Mouse (Mus musculus): Measurements from ENCODE around the gene Prox2.

The Prox2 gene

DNA sequence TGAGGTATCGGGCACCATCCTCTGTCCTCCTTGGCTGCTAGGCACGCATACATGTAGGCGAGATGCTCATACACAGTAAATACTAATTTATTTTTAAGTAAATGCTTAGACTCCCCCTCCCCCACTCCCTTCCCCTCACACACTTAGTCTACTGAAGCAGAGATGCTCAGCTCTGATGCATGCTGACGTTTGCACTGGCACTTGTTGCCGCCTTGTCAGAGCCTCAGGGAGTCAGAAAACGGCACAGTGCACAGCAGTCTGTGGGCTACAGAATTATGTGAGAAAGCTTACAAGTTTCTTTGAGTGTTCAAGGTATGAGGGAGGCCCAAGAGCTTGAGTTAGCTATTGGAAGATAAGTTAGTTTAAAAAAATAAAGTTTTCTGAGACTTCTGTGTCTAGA lies 20.8 kb upstream of the Prox2 start:
- no peak for DNase-seq (ENCODE audit: low spot score in 2 of 2)

DNA sequence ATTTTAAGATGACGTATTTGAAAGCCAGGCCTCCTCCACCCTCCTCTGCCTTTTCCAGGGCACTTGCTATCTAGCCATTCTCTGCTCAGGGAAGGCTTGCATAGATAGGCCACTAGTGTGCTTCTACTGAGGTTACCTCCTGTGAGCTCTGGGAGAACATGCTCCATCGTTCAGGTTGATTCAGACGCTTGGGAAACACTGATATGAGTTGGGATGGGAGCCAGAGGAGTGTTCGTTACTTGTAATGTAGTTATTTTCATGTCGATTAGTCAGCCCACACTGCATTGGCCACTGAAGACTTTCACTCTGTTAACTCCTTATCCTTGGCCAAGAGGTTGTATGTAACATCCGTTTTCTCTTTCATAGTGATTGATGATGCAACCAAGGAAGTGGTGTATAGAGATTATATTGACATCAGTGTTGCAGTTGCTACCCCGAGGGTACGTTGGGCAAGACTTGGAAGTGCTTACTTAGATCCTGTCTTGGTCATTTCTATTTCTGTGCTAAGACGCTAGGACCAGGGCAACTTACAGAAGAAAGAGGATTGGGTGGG lies 18.9 kb upstream of the Prox2 start:
- DNase-seq (ENCODE audit: low spot score in 2 of 2) = no peak

DNA sequence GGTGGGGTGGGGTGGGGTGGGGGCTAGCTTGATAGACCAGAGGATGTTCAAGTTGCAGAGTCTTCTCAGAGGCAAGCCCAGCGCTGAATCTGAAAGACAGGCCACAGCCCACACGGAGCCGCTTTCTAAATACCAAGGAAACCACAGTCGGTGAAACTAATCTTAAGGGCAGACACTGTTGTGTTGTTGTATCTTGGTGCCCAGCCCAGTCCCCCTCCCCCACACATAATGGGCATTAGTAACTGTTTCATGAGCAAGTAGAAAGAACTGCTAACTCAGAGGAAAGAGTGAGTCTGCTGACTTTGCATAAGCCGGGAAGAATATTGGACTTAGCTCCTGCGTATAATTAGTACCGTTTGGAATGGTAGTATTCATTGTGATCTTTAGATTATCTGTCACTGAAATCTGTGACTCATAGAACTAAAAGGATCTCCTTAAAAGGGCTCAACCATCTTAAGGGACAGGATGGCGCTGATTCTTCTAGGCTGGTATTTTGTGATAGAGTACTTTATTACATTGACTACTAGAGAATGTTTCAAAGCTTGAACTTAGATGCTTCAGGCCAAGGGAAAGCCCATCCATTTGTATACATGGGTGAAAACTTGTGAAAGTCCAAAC lies 16.5 kb upstream of the Prox2 start:
- no peak for DNase-seq (ENCODE audit: low spot score in 2 of 2)

DNA sequence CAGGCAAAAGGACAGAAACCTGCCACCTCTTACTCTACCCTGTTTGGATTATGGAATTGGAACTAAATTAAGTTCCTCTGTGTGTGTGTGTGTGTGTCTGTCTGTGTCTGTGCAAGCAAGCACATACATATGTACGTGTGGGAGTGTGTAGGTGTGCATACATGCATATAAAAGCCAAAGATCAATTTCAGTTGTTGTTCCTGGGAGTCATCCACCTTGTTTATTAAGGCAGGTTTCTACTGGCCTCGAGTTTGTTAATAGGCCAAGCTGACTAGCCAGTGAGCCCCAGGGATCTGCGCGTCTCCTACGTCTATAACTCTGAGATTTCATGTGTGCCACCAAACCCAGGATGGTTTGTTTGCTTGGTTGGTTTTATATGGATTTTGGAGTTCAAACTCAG lies 14.2 kb upstream of the Prox2 start:
- no peak for DNase-seq (ENCODE audit: low spot score in 2 of 2)

DNA sequence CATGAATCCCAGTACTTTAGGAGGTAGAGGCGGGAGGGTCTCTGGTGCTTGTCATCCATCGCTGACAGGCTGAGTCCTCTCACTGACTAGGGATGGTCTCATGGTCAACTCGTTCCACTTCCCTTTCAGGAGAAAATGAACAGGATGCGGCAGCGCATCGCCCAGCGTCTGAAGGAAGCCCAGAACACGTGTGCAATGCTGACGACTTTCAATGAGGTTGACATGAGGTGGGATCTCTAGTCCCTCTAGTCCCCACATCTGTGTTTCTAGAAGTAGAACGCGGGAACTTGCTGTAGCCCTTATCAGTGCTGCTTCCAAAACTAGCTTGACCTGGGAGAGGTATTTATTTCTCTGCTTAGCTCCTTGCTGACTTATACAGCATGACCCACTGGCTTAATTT lies 13.1 kb upstream of the Prox2 start:
- DNase-seq (ENCODE audit: low spot score in 2 of 2) = no peak

DNA sequence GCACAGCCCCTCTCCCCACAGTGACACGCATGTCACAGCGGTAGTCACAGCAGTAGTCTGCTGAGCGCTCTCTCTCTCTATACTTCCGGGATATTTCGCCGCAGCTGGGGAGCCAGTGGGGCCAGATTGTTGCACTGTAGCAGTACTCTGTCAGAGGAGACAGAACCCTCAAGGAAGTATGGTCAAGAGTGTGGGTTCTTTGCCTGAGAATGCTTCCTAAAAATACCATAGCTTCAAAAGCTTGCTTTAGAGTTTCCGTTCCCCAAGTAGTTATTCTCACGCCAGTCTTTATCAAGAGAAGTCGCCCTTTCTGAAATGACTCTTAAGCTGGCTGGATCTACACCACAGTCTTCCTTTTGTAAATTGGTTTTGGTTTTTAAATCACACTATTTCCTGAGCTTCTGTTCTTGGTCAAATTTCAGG lies 12.6 kb upstream of the Prox2 start:
- DNase-seq (ENCODE audit: low spot score in 2 of 2) = no peak

DNA sequence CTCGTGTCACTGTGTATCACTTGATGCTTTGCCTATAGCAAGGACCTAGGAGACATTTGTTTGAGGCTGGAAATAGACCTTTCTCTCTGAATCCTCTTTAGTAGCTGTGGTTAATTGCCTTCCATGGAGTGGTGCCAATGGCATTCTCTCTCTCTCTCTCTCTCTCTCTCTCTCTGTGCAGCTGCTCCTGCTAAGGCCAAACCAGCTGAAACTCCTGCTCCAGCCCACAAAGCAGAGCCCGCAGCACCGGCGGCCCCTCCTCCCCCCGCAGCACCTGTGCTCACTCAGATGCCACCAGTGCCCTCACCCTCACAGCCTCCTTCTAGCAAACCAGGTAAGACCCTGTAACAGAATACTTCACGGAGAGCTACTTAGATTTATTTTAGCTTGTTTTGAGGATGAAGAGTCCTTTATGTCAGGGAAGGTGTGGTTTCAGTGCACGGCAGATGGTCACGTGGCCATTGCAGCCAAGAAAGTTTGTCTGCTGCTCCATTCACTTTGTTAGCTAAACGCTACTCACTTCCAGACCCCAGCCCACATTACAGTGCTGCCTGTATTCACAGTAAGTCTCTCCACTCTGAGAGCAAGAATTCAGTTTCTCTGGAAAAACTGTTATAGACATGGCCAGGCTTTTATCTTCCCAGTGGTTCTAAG lies 11.4 kb upstream of the Prox2 start:
- no peak for DNase-seq (ENCODE audit: low spot score in 2 of 2)

DNA sequence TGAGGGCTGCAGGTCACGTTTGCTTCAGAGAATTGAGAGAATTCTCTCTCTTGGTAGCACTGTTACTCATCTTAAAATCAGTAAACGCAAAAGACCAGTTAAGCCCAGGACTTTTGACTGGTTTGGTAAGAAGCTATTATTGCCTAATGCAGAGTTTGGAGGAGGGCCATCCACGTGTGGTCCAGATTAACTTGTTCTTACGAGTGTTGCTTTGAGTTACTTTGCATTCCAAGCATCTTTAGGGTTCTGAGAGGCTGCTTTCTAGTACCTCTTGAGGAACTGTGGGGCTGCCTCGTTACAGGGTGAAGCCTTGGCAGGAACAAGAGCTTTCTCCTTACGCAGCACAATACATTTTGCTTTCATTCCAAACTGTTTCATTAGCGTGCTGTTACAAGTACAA lies 5.1 kb upstream of the Prox2 start:
- no peak for DNase-seq (ENCODE audit: low spot score in 2 of 2)

DNA sequence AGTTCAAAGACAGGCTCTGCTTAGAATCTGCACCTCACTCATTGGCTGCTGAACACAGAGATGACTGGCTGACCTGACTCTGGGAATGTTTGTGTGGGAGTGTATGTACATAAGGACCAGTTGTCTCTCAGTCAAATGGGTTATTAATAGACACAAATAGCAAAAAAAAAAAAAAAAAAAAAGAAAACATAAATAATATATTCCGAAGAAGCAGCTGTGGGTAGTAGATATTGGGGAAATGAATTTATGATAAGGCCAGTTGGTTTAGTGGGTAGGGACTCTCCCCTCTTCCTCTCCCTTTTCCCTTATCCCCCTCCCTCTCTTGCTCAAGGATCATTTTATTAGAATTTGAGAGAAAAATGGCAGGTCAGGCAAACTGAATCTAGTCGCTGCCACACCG lies 3.4 kb upstream of the Prox2 start:
- DNase-seq (ENCODE audit: low spot score in 2 of 2) = no peak

DNA sequence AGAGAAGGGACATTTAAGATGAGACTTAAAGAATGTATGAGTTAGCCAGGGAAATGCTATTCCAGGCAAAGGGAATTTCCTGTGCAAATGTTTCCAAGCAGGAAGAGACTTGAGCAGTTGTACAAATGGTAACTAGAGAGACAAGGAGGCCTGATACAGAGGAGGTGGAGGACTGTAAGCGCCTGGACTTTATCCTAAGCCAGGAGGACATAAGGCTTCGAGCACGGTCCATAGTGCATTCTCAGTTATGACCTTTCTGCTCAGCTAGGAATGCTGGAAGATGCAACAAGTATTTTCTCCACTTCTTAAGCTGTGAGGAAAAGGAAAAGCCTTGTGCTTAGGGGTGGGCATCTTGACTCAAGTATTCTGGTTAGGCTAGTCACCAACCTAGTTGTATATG lies 2.8 kb upstream of the Prox2 start:
- no peak for DNase-seq (ENCODE audit: low spot score in 2 of 2)

DNA sequence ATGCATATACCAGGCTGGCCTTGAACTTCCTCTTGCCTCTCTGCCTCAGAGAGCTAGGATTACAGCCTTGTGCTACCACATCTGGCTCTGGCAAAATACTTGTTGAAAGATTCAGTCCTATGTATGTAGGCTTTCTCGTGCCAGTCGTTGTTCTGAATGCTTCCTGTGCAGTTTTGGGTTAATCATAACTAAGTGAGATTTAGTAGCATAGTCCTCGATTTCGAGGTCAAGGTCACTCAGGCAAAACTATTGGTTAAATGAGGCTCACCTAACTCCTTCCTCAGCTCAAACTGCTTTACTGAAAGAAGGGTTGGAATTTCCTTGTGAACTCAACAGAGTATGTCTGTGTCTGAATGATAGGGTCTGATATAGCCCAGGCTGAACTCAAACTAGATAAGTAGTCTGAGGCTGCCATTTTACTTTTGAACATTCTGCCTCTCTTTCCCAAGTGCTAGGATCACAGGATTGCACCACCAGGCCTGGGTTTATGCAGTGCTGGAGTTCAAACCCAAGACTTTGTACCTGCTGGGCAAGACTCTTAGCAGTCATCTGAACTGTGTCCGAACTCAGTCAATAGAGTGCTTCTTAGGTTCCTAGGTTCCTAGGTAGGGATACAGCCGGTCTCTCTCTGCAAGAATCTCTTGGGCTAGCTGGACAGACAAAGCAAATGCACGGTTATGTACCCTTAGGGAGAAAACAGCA lies 2.1 kb upstream of the Prox2 start:
- no peak for DNase-seq (ENCODE audit: low spot score in 2 of 2)

DNA sequence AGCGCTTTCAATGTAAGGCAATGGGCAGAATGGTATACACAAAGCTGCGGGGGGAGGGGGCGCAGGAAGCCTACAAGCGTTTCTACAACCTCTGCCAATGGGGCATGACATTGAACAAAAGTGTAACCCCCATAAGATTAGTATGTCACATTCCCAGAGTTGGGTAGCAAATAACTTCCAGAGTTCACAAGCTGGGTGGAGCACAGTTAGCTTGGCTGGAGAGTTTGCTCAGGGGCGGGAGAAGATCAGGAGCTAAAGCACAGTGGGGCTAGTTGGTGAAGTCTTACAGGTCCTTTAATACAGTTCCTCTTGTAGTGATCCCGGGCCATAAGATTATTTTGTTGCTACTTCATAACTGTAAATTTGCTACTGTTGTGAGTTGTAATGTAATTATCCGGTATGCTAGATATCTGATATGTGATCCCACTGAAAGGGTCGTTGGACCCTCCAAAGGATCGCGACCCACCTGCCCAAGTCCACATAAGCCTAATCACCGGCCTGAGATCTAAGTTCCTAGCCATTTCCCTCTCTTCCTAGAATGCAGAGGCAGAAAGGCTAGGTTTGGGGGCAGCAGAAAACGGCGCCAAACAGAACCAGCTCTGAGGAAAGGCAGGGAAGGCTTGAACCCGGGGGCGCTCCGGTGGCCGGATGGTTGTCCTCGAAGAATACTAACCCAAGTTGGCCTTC lies 405 bp downstream of the Prox2 start:
- no peak for DNase-seq (ENCODE audit: low spot score in 2 of 2)

DNA sequence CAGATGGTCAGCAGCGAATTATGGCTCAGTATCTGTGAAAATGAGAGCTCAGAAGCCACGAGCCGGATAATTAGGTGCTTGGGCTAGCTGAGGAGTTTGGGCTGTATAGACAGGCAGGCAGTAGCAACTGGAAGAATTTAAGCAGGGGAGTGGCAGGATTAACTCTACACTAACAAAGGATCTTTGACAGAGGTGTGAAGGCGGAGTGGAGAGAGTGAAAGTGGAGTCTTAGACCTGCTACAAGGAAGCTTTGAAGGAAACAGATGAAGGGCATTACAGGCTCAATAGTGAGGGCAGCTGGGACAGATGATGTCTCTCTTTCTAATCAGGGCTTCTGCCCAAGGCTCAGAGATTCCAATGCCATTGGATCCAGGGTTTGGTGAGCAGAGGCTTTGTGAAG lies 1.1 kb downstream of the Prox2 start:
- no peak for DNase-seq (ENCODE audit: low spot score in 2 of 2)

DNA sequence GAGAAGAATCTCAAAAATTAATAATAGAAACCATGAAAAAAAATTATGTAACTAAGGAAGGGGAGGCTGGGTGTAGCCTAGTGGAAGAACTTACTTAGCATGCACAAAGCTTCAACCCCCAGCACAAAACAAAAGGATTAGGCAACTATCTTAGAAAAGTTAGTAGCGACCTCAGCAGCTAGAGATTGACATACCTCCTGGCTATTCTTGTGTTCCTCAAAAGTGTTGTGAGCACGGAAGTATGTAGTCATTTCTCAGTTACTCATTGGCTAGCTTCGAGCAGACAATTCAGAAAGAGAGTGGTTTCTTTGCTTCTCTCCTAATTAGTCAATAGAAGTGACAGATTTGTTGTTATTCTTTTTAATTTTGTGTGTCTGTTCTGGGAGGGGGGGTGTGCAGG lies 1.9 kb downstream of the Prox2 start:
- DNase-seq (ENCODE audit: low spot score in 2 of 2) = no peak

DNA sequence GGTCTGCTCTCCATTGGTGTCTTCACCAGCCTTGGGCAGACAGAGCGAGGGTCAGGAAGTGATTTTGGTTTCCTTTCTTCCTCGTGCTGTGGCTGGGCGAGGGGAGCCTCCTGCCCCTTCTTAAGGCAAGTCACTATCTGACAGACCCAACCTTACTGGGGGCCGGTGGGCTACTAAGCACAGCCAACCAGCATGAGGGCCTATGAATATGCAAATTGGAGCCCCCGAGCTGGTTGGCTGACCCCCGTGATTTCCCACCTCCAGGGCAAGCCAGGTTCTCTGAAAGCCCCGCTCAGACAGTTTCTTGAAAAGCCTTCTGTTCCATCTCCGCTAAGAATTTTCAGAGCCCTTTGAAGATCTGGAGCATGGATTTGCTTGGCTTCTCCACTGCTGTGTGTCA lies 4.3 kb downstream of the Prox2 start:
- DNase-seq (ENCODE audit: low spot score in 2 of 2) = no peak

DNA sequence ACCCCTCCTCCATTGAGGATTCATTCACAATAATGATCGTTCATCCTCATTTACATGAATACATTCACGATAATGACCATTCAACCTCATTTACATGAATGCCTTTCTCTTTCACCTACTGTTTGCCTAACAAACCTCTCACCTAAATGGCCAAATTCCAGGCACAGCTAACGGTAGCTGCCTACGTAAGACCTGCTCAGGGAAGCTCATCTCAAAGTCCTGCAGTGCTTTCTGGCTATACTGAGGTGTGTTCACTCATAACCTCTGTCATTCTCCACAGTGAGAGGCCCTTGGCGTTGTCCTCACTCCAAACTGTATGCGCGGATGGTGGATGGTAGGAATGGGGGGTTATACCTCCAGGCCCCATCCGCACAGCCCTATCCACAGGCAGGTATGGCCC lies 5.8 kb downstream of the Prox2 start:
- no peak for DNase-seq (ENCODE audit: low spot score in 2 of 2)

DNA sequence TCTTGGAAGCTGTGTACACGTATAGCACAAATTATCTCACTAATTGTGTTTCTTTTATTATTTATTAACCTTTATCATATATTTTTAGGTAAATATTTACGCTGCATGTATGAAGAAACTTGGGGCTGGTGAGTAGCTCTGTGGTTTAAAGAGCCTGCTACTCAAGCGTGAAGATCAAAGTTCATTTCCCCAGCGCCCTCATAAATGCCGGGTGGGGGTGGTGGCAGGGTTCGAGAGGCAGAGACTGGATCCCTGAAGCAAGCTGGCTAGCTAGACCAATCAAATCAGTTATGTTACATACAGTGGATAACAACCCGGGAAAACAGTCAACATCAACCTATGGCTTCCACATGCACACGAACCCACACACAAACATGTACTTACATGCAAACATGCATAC lies 7.5 kb downstream of the Prox2 start:
- no peak for DNase-seq (ENCODE audit: low spot score in 2 of 2)

DNA sequence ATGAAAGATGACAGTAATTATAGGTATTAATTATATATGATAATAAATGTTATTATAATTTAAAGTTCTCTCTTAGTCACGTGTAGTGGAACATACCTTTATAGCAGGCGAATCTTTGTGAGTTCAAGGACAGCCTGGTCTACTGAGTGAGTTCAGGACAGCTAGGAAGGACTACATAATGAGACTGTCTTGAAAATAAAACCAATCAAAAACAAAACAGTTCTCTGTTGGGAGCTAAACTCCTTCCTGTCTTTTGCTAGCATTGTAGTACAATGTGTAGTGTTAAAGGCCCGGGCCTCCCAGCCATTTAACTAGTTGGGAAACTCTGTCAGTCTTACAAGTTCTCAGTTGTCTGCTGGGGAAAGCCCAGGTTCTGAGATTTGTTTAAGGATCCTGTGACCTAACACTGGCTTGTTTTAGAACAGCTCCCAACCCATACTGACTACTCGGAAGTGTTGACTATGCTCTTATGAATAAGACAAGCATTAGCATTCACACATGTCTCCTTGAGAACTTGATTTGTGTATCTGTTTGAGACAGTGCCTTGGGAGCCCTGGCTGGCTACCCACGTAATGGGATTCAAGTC lies 8.9 kb downstream of the Prox2 start:
- no peak for DNase-seq (ENCODE audit: low spot score in 2 of 2)

DNA sequence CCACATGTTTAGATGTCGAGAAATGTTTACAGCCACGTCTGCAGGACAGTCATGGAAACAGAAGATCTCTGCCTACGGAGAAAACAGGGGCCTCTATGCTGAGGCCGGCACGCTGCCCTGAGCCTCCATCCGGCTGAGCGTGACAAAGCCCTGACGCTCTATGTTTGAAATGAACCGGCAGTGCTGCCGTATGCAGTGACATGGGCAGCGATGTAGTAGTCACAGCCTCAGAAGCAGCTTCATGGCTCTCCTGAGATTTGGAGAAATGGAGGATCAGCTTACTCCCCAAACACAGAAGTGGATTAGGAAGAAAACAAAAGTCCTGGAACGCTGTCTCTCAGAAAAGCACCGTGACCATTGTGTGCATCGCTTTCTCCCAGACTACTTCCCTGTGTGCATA lies 9.6 kb downstream of the Prox2 start:
- no peak for DNase-seq (ENCODE audit: low spot score in 2 of 2)

DNA sequence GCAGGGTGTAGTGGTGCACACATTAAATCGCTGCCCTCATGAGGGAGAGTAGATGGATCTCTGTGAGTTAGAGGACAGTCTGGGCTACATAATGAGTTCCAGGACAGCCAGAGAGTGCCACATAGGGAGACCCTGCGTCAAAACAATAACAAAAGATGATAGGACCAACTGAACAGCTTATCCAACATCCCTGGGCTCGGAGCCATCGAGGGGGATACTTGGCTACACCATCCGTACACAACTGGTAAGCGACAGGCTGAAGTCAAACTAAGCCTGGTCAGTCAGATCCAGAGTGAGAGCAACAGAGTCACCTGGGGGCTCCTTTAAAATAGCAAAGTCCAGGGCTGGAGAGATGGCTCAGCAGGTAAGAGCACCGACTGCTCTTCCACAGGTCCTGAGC lies 14.7 kb downstream of the Prox2 start:
- no peak for DNase-seq (ENCODE audit: low spot score in 2 of 2)

DNA sequence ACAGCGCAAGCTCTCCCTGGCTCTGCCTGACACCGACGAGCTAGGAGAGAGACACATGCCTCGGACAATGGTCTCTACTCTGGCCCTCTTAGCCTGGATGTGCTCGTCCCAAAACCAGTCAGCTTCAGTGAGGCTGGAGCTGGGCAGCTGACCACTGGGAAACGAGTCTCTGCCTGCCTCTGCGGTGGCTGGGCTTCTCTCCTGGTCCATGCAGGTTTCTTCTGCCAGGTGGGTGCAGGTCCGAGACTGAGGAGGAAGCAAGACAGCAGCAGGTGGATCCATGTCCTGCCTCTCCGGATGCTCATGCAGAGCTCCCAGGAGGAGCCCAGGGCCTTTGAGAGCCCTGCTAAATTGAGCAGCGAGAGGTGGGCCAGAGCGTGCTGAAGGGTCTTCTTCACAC lies 15.4 kb downstream of the Prox2 start:
- DNase-seq (ENCODE audit: low spot score in 2 of 2) = no peak

DNA sequence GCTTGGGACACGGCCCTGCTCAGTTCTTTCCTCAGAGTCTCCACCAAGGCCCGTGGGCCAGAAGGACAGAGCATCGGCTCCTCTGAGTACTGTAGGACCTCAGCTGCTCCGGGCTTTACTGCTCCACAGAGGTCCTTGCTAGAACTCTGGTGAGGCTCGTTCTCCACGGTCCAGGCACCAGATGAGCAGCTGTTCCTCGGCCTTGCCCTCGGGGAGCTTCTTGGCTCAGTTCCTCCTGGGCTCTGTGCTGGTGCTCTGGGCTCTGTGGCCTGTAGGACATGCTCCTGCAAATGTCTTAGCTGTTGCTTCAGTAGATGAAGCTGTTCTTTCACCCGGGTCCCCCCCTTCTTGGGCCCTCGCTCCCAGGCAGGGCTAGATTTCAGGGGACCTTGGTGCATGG lies 15.9 kb downstream of the Prox2 start:
- no peak for DNase-seq (ENCODE audit: low spot score in 2 of 2)
